Mouse (Mus musculus): ENCODE data around the gene Zfp605. TPM values are rescaled to one million over a fixed set of nuclear protein-coding genes. Genes with fewer than 3 reads are reported as not detected.

Zfp605 gene
- polyA plus RNA-seq, 1 experiment from 2014 or later = 5.8 TPM

Other genes with a start within 250 kb of the Zfp605 start
- 0.59 and 0.62 TPM in 2 replicates for gene Gm15446, start 186.7 kb upstream of the Zfp605 start, polyA plus RNA-seq (2015; fragmentation: Nextera tagmentation; extraction: Ambion mirVana)
- gene Zfp932, start 113.6 kb upstream of the Zfp605 start, polyA plus RNA-seq (2015; fragmentation: Nextera tagmentation; extraction: Ambion mirVana) = 18.3 and 21.7 TPM in 2 replicates
- gene Gm17655, start 37.6 kb upstream of the Zfp605 start, polyA plus RNA-seq (2015; fragmentation: Nextera tagmentation; extraction: Ambion mirVana) = 2.6 and 2.9 TPM in 2 replicates
- gene Gm35315, start 15.7 kb upstream of the Zfp605 start, polyA plus RNA-seq (2015; fragmentation: Nextera tagmentation; extraction: Ambion mirVana) = 2.3 and 2.5 TPM in 2 replicates
- gene Plcxd1, start 10.1 kb upstream of the Zfp605 start, polyA plus RNA-seq (2015; fragmentation: Nextera tagmentation; extraction: Ambion mirVana) = 3.5 and 4.2 TPM in 2 replicates
- 37.5 and 37.6 TPM in 2 replicates for gene Gtpbp6, start 1.9 kb upstream of the Zfp605 start, polyA plus RNA-seq (2015; fragmentation: Nextera tagmentation; extraction: Ambion mirVana)
- 39.5 and 41.7 TPM in 2 replicates for gene Chfr, start 25.8 kb downstream of the Zfp605 start, polyA plus RNA-seq (2015; fragmentation: Nextera tagmentation; extraction: Ambion mirVana)
- gene Golga3, start 66.6 kb downstream of the Zfp605 start, polyA plus RNA-seq (2015; fragmentation: Nextera tagmentation; extraction: Ambion mirVana) = 18.0 and 22.0 TPM in 2 replicates
- gene Ankle2, start 120.9 kb downstream of the Zfp605 start, polyA plus RNA-seq (2015; fragmentation: Nextera tagmentation; extraction: Ambion mirVana) = 26.6 and 29.2 TPM in 2 replicates
- gene Pgam5, start 159.8 kb downstream of the Zfp605 start, polyA plus RNA-seq (2015; fragmentation: Nextera tagmentation; extraction: Ambion mirVana) = 57.5 and 57.9 TPM in 2 replicates
- 11.3 and 12.8 TPM in 2 replicates for gene Pxmp2, start 176.1 kb downstream of the Zfp605 start, polyA plus RNA-seq (2015; fragmentation: Nextera tagmentation; extraction: Ambion mirVana)
- 35.2 and 36.0 TPM in 2 replicates for gene Pole, start 176.2 kb downstream of the Zfp605 start, polyA plus RNA-seq (2015; fragmentation: Nextera tagmentation; extraction: Ambion mirVana)
- gene P2rx2, start 233.1 kb downstream of the Zfp605 start, polyA plus RNA-seq (2015; fragmentation: Nextera tagmentation; extraction: Ambion mirVana) = 13.9 and 15.1 TPM in 2 replicates
- 1.9 and 2.8 TPM in 2 replicates for gene Lrcol1, start 234.6 kb downstream of the Zfp605 start, polyA plus RNA-seq (2015; fragmentation: Nextera tagmentation; extraction: Ambion mirVana)